18 mouse cellular contexts compared by ENCODE assay signal in the genomic region with DNA sequence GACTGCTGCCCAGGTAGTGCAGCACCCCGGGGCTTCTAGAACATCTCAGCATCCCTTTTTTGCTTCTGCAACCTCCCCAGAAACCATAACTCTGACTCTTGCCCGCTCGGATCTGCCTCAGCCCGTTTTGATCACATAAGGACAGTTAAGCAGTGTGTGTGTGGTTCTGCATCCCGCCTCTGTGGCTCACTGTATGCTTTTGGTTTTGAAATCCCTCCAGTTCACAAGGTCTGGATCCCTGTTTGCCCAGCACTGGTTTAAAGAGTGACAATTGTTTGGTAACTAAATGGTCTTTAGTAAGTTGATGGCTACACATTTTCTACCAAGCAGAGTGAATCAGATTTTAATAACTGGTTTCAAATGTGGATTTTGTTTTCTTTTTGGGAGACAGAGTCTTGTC.
DNase-seq lines count a peak whose midpoint lies in the region; ATAC-seq and TF ChIP-seq lines count a peak whose summit lies in the region.
"Had no signal": no experiment of that assay in that cellular context is flagged by ENCODE, and none has a peak within 500 bp of the region (broad histone marks: within the 10 kb centered on the region; RNA-seq: fewer than 3 reads in every experiment).

No protein-coding gene starts in this region.

- TF ChIP-seq CTCF in stomach, postnatal 0 days (IDR thresholded peaks at IDR 0.05; ENCODE audit: low read depth) = no peak

- 85% methylated on average over 5 of the region's 5 CpGs for WGBS in embryonic facial prominence, embryonic 14.5 days
- WGBS in embryonic facial prominence, embryonic 10.5 days = 89% methylated on average over 5 of the region's 5 CpGs
- 65% methylated on average over 5 of the region's 5 CpGs for WGBS in liver, embryonic 16.5 days (ENCODE audit: insufficient replicate concordance)
- 88% methylated on average over 5 of the region's 5 CpGs for WGBS in liver, embryonic 11.5 days
- WGBS in midbrain, embryonic 11.5 days = 90% methylated on average over 5 of the region's 5 CpGs
- 97% methylated on average over 5 of the region's 5 CpGs for WGBS in midbrain, embryonic 16.5 days
- WGBS in stomach, postnatal 0 days = 78% methylated on average over 5 of the region's 5 CpGs
- 90% methylated on average over 5 of the region's 5 CpGs for WGBS in forebrain, embryonic 16.5 days

- no peak for DNase-seq in embryonic facial prominence, embryonic 14.5 days (ENCODE audit: low spot score)
- no peak for DNase-seq in embryonic facial prominence, embryonic 10.5 days (ENCODE audit: low spot score)
- no peak for DNase-seq in liver, embryonic 11.5 days (ENCODE audit: low spot score)
- peak; percentile 2 for DNase-seq in midbrain, embryonic 11.5 days (ENCODE audit: low spot score, missing footprints)
- no peak for DNase-seq in stomach, postnatal 0 days (ENCODE audit: low spot score)
- DNase-seq: gastrocnemius, postnatal 36 days; layer of hippocampus, postnatal 36 days; right cerebral cortex, adult 18-20 months; thymus, postnatal 25 days had no signal

- H3K27ac ChIP-seq in embryonic facial prominence, embryonic 14.5 days (replicated peaks; ENCODE audit: low read depth, low read length) = no peak overlapping the region
- no peak overlapping the region for H3K27ac ChIP-seq in embryonic facial prominence, embryonic 10.5 days (replicated peaks)
- H3K27ac ChIP-seq in liver, embryonic 16.5 days (ENCODE audit: low read length) = peak overlapping the region; percentile 29
- no peak overlapping the region for H3K27ac ChIP-seq in liver, embryonic 11.5 days (ENCODE audit: low read depth, low read length)
- no peak overlapping the region for H3K27ac ChIP-seq in midbrain, embryonic 11.5 days (ENCODE audit: low read depth, low read length)
- no peak overlapping the region for H3K27ac ChIP-seq in midbrain, embryonic 16.5 days (ENCODE audit: low read length)
- peak overlapping the region; percentile 65 for H3K27ac ChIP-seq in stomach, postnatal 0 days (replicated peaks)
- no peak overlapping the region for H3K27ac ChIP-seq in forebrain, embryonic 16.5 days (ENCODE audit: low read length)
- H3K27ac ChIP-seq: forebrain, embryonic 10.5 days; hindbrain, postnatal 0 days; liver, embryonic 14.5 days; midbrain, embryonic 10.5 days; neural tube, embryonic 15.5 days had no signal

- ATAC-seq in embryonic facial prominence, embryonic 14.5 days (ENCODE audit: low read depth) = no peak
- peak; percentile 53; the same call in 1 of the 2 replicates for ATAC-seq in liver, embryonic 16.5 days (ENCODE audit: low read depth)
- ATAC-seq in liver, embryonic 11.5 days (replicated peaks; ENCODE audit: low FRiP score) = no peak
- ATAC-seq in midbrain, embryonic 11.5 days (ENCODE audit: low FRiP score) = no peak
- ATAC-seq in midbrain, embryonic 16.5 days = no peak
- ATAC-seq in stomach, postnatal 0 days (ENCODE audit: low FRiP score, low TSS enrichment) = no peak
- ATAC-seq in forebrain, embryonic 16.5 days = no peak

- H3K27me3 ChIP-seq in embryonic facial prominence, embryonic 14.5 days (replicated peaks; ENCODE audit: control insufficient read depth, insufficient read depth, low read length) = no peaks in the 10 kb centered on the region
- H3K27me3 ChIP-seq in embryonic facial prominence, embryonic 10.5 days (replicated peaks; ENCODE audit: low read depth, poor library complexity, severe bottlenecking) = no peaks in the 10 kb centered on the region
- no peaks in the 10 kb centered on the region for H3K27me3 ChIP-seq in liver, embryonic 16.5 days (ENCODE audit: control insufficient read depth, insufficient read depth, low read depth, low read length)
- no peaks in the 10 kb centered on the region for H3K27me3 ChIP-seq in liver, embryonic 11.5 days (replicated peaks; ENCODE audit: control insufficient read depth, insufficient read depth, low read length)
- no peaks in the 10 kb centered on the region for H3K27me3 ChIP-seq in midbrain, embryonic 11.5 days (ENCODE audit: control insufficient read depth, insufficient read depth, low read length)
- H3K27me3 ChIP-seq in midbrain, embryonic 16.5 days (ENCODE audit: control insufficient read depth, insufficient read depth, low read depth, low read length) = no peaks in the 10 kb centered on the region
- no peaks in the 10 kb centered on the region for H3K27me3 ChIP-seq in stomach, postnatal 0 days (ENCODE audit: control insufficient read depth, insufficient read depth, low read length)
- no peaks in the 10 kb centered on the region for H3K27me3 ChIP-seq in forebrain, embryonic 16.5 days (replicated peaks; ENCODE audit: control insufficient read depth, insufficient read depth, low read length)
- H3K27me3 ChIP-seq: neural tube, embryonic 15.5 days had no signal

- no peak overlapping the region for H3K9ac ChIP-seq in embryonic facial prominence, embryonic 14.5 days (ENCODE audit: low read depth, low read length)
- H3K9ac ChIP-seq in liver, embryonic 16.5 days (ENCODE audit: low read depth, low read length) = no peak overlapping the region
- no peak overlapping the region for H3K9ac ChIP-seq in liver, embryonic 11.5 days (ENCODE audit: low read depth, low read length)
- H3K9ac ChIP-seq in midbrain, embryonic 11.5 days (ENCODE audit: low read length) = no peak overlapping the region
- H3K9ac ChIP-seq in midbrain, embryonic 16.5 days (ENCODE audit: low read depth, low read length) = no peak overlapping the region
- peak overlapping the region; percentile 27; the same call in 1 of the 2 replicates for H3K9ac ChIP-seq in stomach, postnatal 0 days (ENCODE audit: low read length)
- H3K9ac ChIP-seq in forebrain, embryonic 16.5 days (replicated peaks; ENCODE audit: low read depth, low read length) = no peak overlapping the region
- H3K9ac ChIP-seq: liver, embryonic 14.5 days; neural tube, embryonic 15.5 days had no signal

- H3K9me3 ChIP-seq in embryonic facial prominence, embryonic 14.5 days (ENCODE audit: control insufficient read depth, low read length) = no peaks in the 10 kb centered on the region
- no peaks in the 10 kb centered on the region for H3K9me3 ChIP-seq in embryonic facial prominence, embryonic 10.5 days
- H3K9me3 ChIP-seq in liver, embryonic 16.5 days (replicated peaks; ENCODE audit: control insufficient read depth, low read length) = no peaks in the 10 kb centered on the region
- H3K9me3 ChIP-seq in liver, embryonic 11.5 days (ENCODE audit: control insufficient read depth, low read length) = no peaks in the 10 kb centered on the region
- H3K9me3 ChIP-seq in midbrain, embryonic 11.5 days (ENCODE audit: control insufficient read depth, low read length) = no peaks in the 10 kb centered on the region
- no peaks in the 10 kb centered on the region for H3K9me3 ChIP-seq in midbrain, embryonic 16.5 days (replicated peaks; ENCODE audit: control insufficient read depth, low read length, poor library complexity, severe bottlenecking)
- no peaks in the 10 kb centered on the region for H3K9me3 ChIP-seq in stomach, postnatal 0 days (ENCODE audit: control insufficient read depth, low read length)
- no peaks in the 10 kb centered on the region for H3K9me3 ChIP-seq in forebrain, embryonic 16.5 days (ENCODE audit: control insufficient read depth, low read length)
- H3K9me3 ChIP-seq: midbrain, embryonic 10.5 days; neural tube, embryonic 15.5 days had no signal

- peak overlapping the region; percentile 1; the same call in 1 of the 2 replicates for H3K4me2 ChIP-seq in embryonic facial prominence, embryonic 14.5 days (ENCODE audit: low read depth, low read length)
- H3K4me2 ChIP-seq in liver, embryonic 16.5 days (ENCODE audit: low read depth, low read length) = no peak overlapping the region
- H3K4me2 ChIP-seq in liver, embryonic 11.5 days = no peak overlapping the region
- H3K4me2 ChIP-seq in midbrain, embryonic 11.5 days = no peak overlapping the region
- H3K4me2 ChIP-seq in midbrain, embryonic 16.5 days (ENCODE audit: low read length) = no peak overlapping the region
- H3K4me2 ChIP-seq in stomach, postnatal 0 days (replicated peaks; ENCODE audit: low read depth) = peak overlapping the region; percentile 39
- H3K4me2 ChIP-seq in forebrain, embryonic 16.5 days (ENCODE audit: low read length) = no peak overlapping the region
- H3K4me2 ChIP-seq: heart, embryonic 11.5 days; neural tube, embryonic 15.5 days had no signal

- H3K4me3 ChIP-seq in embryonic facial prominence, embryonic 14.5 days (ENCODE audit: low read depth, low read length) = no peak overlapping the region
- no peak overlapping the region for H3K4me3 ChIP-seq in embryonic facial prominence, embryonic 10.5 days
- no peak overlapping the region for H3K4me3 ChIP-seq in liver, embryonic 16.5 days (ENCODE audit: low read depth, low read length)
- H3K4me3 ChIP-seq in liver, embryonic 11.5 days (ENCODE audit: low read depth, low read length) = no peak overlapping the region
- H3K4me3 ChIP-seq in midbrain, embryonic 11.5 days (ENCODE audit: low read depth, low read length) = no peak overlapping the region
- no peak overlapping the region for H3K4me3 ChIP-seq in midbrain, embryonic 16.5 days (ENCODE audit: low read depth, low read length)
- H3K4me3 ChIP-seq in stomach, postnatal 0 days (ENCODE audit: low read depth, low read length) = peak overlapping the region; percentile 24; the same call in 1 of the 2 replicates
- H3K4me3 ChIP-seq in forebrain, embryonic 16.5 days (replicated peaks; ENCODE audit: low read length) = no peak overlapping the region
- H3K4me3 ChIP-seq: forebrain, embryonic 10.5 days; midbrain, embryonic 10.5 days; neural tube, embryonic 15.5 days had no signal

- H3K4me1 ChIP-seq in embryonic facial prominence, embryonic 14.5 days (ENCODE audit: control insufficient read depth, insufficient read depth, low read length) = no peaks in the 10 kb centered on the region
- H3K4me1 ChIP-seq in embryonic facial prominence, embryonic 10.5 days = no peaks in the 10 kb centered on the region
- H3K4me1 ChIP-seq in liver, embryonic 16.5 days (ENCODE audit: control insufficient read depth, low read depth, low read length) = peaks cover 15% of the 10 kb centered on the region
- no peaks in the 10 kb centered on the region for H3K4me1 ChIP-seq in liver, embryonic 11.5 days (replicated peaks; ENCODE audit: control insufficient read depth, insufficient read depth, low read length)
- no peaks in the 10 kb centered on the region for H3K4me1 ChIP-seq in midbrain, embryonic 11.5 days (ENCODE audit: control insufficient read depth, insufficient read depth, low read length)
- H3K4me1 ChIP-seq in midbrain, embryonic 16.5 days (ENCODE audit: control insufficient read depth, insufficient read depth, low read length) = no peaks in the 10 kb centered on the region
- no peaks in the 10 kb centered on the region; the same call in none of the 2 replicates for H3K4me1 ChIP-seq in stomach, postnatal 0 days (replicated peaks; ENCODE audit: control insufficient read depth, insufficient read depth)
- peaks cover 4% of the 10 kb centered on the region; the same call in 1 of the 2 replicates for H3K4me1 ChIP-seq in forebrain, embryonic 16.5 days (replicated peaks; ENCODE audit: control insufficient read depth, insufficient read depth, low read length)
- H3K4me1 ChIP-seq: forebrain, embryonic 10.5 days; midbrain, embryonic 10.5 days had no signal

- no peaks in the 10 kb centered on the region for H3K36me3 ChIP-seq in embryonic facial prominence, embryonic 14.5 days (ENCODE audit: control insufficient read depth, insufficient read depth, low read length)
- peaks cover 4% of the 10 kb centered on the region; the same call in 1 of the 2 replicates for H3K36me3 ChIP-seq in embryonic facial prominence, embryonic 10.5 days (replicated peaks)
- no peaks in the 10 kb centered on the region for H3K36me3 ChIP-seq in liver, embryonic 16.5 days (ENCODE audit: control insufficient read depth, insufficient read depth)
- H3K36me3 ChIP-seq in liver, embryonic 11.5 days (ENCODE audit: control insufficient read depth, insufficient read depth, low read length) = no peaks in the 10 kb centered on the region
- no peaks in the 10 kb centered on the region for H3K36me3 ChIP-seq in midbrain, embryonic 11.5 days (ENCODE audit: control insufficient read depth, insufficient read depth, low read length)
- H3K36me3 ChIP-seq in midbrain, embryonic 16.5 days (ENCODE audit: control insufficient read depth, insufficient read depth, low read length) = peaks cover 9% of the 10 kb centered on the region; the same call in 1 of the 2 replicates
- H3K36me3 ChIP-seq in stomach, postnatal 0 days (ENCODE audit: control insufficient read depth, insufficient read depth, low read length) = 0 out of 2 replicates have a peak, but pooled peaks cover 3% of the 10 kb centered on the region
- peaks cover 7% of the 10 kb centered on the region; the same call in 1 of the 2 replicates for H3K36me3 ChIP-seq in forebrain, embryonic 16.5 days (ENCODE audit: control insufficient read depth, insufficient read depth)

- no peak for TF ChIP-seq EP300 in stomach, postnatal 0 days (optimal IDR thresholded peaks at IDR 0.05)

Comparison
In these comparisons a context has a peak if more than half of its experiments do, and no peak if none do; other contexts are left out.
1. H3K27ac ChIP-seq: peak in liver, embryonic 16.5 days (single experiment) and stomach, postnatal 0 days (single experiment); none in embryonic facial prominence, embryonic 14.5 days (single experiment), embryonic facial prominence, embryonic 10.5 days (single experiment), liver, embryonic 11.5 days (single experiment), midbrain, embryonic 11.5 days (single experiment), midbrain, embryonic 16.5 days (single experiment) and forebrain, embryonic 16.5 days (single experiment).
2. H3K4me2 ChIP-seq: peak in embryonic facial prominence, embryonic 14.5 days (single experiment) and stomach, postnatal 0 days (single experiment); none in liver, embryonic 16.5 days (single experiment), liver, embryonic 11.5 days (single experiment), midbrain, embryonic 11.5 days (single experiment), midbrain, embryonic 16.5 days (single experiment) and forebrain, embryonic 16.5 days (single experiment).